Mouse (Mus musculus) intestine, embryonic 16.5 days (tissue): ENCODE measurements around the gene Gm14525. TPM values are rescaled to one million over a fixed set of nuclear protein-coding genes. Genes with fewer than 3 reads are reported as not detected.
"Not testable (repeated sequence)": the region's sequence is repeated elsewhere in the genome, so short reads cannot be mapped to it uniquely, and the experiment has no call there.

Source experiments
- ATAC-seq: fragments of 200-750 bp; cut with Nextera tagmentation; 2 replicates; pipeline ENCODE4 v1.8.0; 2017; ENCODE audit warnings: moderate TSS enrichment, moderate library complexity
- H3K27ac ChIP-seq: fragments of 300-500 bp; sonication (generic); 2 replicates; pipeline ENCODE4 v1.5.1; 2014; ENCODE audit warnings: mild to moderate bottlenecking, low read length
- H3K27me3 ChIP-seq: fragments of 300-500 bp; sonication (generic); replicated peaks from 2 replicates; pipeline ENCODE4 v1.6.1; 2014; ENCODE audit warnings: low read length, control low read depth, mixed read lengths; ENCODE audit not compliant: control insufficient read depth, insufficient read depth
- H3K36me3 ChIP-seq: fragments of 300-500 bp; sonication (generic); 2 replicates; pipeline ENCODE4 v1.6.1; 2014; ENCODE audit warnings: low read length, control low read depth; ENCODE audit not compliant: control insufficient read depth, insufficient read depth
- H3K4me1 ChIP-seq: fragments of 300-500 bp; sonication (generic); 2 replicates; pipeline ENCODE4 v1.6.1; 2014; ENCODE audit warnings: low read length, control low read depth, mixed read lengths; ENCODE audit not compliant: control insufficient read depth, insufficient read depth
- H3K4me2 ChIP-seq: fragments of 300-500 bp; sonication (generic); 2 replicates; pipeline ENCODE4 v1.6.1; 2014; ENCODE audit warnings: low read depth, low read length, control low read depth
- H3K4me3 ChIP-seq: fragments of 300-500 bp; sonication (generic); 2 replicates; pipeline ENCODE4 v1.5.1; 2014; ENCODE audit warnings: mild to moderate bottlenecking, low read length
- H3K9ac ChIP-seq: fragments of 300-500 bp; sonication (generic); 2 replicates; pipeline ENCODE4 v1.6.1; 2014; ENCODE audit warnings: low read depth, low read length
- H3K9me3 ChIP-seq: fragments of 300-500 bp; sonication (generic); 2 replicates; pipeline ENCODE4 v1.6.1; 2016; ENCODE audit warnings: low read length, control low read depth; ENCODE audit not compliant: control insufficient read depth
- WGBS: fragments of 180-500 bp; shearing (Covaris S2); extraction: QIAGEN DNeasy Blood & Tissue Kit; methylation state at CpG from one replicate; pipeline ENCODE4 v1.1.7; 2014; 5-methylcytosine and 5-hydroxymethylcytosine counted together
- polyA plus RNA-seq: library from polyadenylated mRNA; unstranded; fragments of >200 nt; fragmentation: Nextera tagmentation; extraction: Ambion mirVana; gene quantifications from 2 replicates; pipeline ENCODE4 v1.2.1, GENCODE M21; 2015

The Gm14525 gene
- not detected in 2 replicates for polyA plus RNA-seq

GRCm38 (mm10) chrX:26702538-26702937 lies at the start of gene Gm14525:
Gm14525 (minus strand) TSS chrX:26702638.
- H3K27me3 ChIP-seq, H3K27ac ChIP-seq, ATAC-seq, H3K4me1 ChIP-seq, H3K4me2 ChIP-seq, H3K4me3 ChIP-seq, H3K9ac ChIP-seq, H3K9me3 ChIP-seq, H3K36me3 ChIP-seq: not testable (repeated sequence)
- WGBS: 67% methylated on average over 2 of the region's 5 CpGs

Other genes with a start within 250 kb of the Gm14525 start
- not detected in 2 replicates for gene Slx, start 157.1 kb downstream of the Gm14525 start, polyA plus RNA-seq
- gene Gm6121, start 233.1 kb upstream of the Gm14525 start, polyA plus RNA-seq: not detected in 2 replicates